Mouse (Mus musculus): ENCODE measurements around the gene Pced1b. TPM values are rescaled to one million over a fixed set of nuclear protein-coding genes. Genes with fewer than 3 reads are reported as not detected.

Gene Pced1b
- polyA plus RNA-seq, 1 experiment from 2014 or later = 2.6 TPM

GRCm38 (mm10) chr15:97397793-97398192 lies 150.9 kb downstream of the Pced1b start:
- Histone ChIP-seq H3K36me3 (ENCODE audit: poor library complexity, severe bottlenecking) (no peaks in the 10 kb centered on the region), H3K4me3 (no peak overlapping the region), H3K9ac (no peak overlapping the region), H3K9me3 (replicated peaks) (no peaks in the 10 kb centered on the region), H3K4me2 (no peak overlapping the region), H3K27ac (no peak overlapping the region), H3K4me1 (no peaks in the 10 kb centered on the region), H3K27me3 (no peaks in the 10 kb centered on the region)
- WGBS = 81% methylated on average over 2 of the region's 2 CpGs
- no peak for ATAC-seq

GRCm38 (mm10) chr15:97400866-97401265 lies 154.0 kb downstream of the Pced1b start:
- no peak overlapping the region for H3K9ac ChIP-seq
- 95% methylated on average over 6 of the region's 6 CpGs for WGBS
- H3K27ac ChIP-seq = no peak overlapping the region
- H3K27me3 ChIP-seq = no peaks in the 10 kb centered on the region
- no peak overlapping the region for H3K4me3 ChIP-seq
- no peaks in the 10 kb centered on the region for H3K36me3 ChIP-seq (ENCODE audit: poor library complexity, severe bottlenecking)
- no peaks in the 10 kb centered on the region for H3K9me3 ChIP-seq (replicated peaks)
- ATAC-seq = no peak
- no peaks in the 10 kb centered on the region for H3K4me1 ChIP-seq
- H3K4me2 ChIP-seq = no peak overlapping the region

- H3K4me2 ChIP-seq = no peak overlapping the region
- no peaks in the 10 kb centered on the region for H3K36me3 ChIP-seq (ENCODE audit: poor library complexity, severe bottlenecking)
- no peak for ATAC-seq
- H3K27ac ChIP-seq = no peak overlapping the region
- H3K27me3 ChIP-seq = no peaks in the 10 kb centered on the region
- no peak overlapping the region for H3K9ac ChIP-seq
- 86% methylated on average over 8 of the region's 8 CpGs for WGBS
- no peaks in the 10 kb centered on the region for H3K4me1 ChIP-seq
- no peaks in the 10 kb centered on the region for H3K9me3 ChIP-seq (replicated peaks)
- H3K4me3 ChIP-seq = no peak overlapping the region
Measured at GRCm38 (mm10) chr15:97404483-97404882, 157.6 kb downstream of the Pced1b start.

GRCm38 (mm10) chr15:97404998-97405397 lies 158.1 kb downstream of the Pced1b start:
- Histone ChIP-seq H3K9me3 (replicated peaks) (no peaks in the 10 kb centered on the region), H3K4me3 (no peak overlapping the region), H3K4me2 (no peak overlapping the region), H3K9ac (no peak overlapping the region), H3K36me3 (ENCODE audit: poor library complexity, severe bottlenecking) (no peaks in the 10 kb centered on the region), H3K27me3 (no peaks in the 10 kb centered on the region), H3K4me1 (no peaks in the 10 kb centered on the region), H3K27ac (no peak overlapping the region)
- WGBS = 92% methylated on average over 7 of the region's 7 CpGs
- no peak for ATAC-seq

- no peaks in the 10 kb centered on the region for H3K36me3 ChIP-seq (ENCODE audit: poor library complexity, severe bottlenecking)
- ATAC-seq = no peak
- 87% methylated on average over 6 of the region's 6 CpGs for WGBS
Measured at GRCm38 (mm10) chr15:97406105-97406504, 159.2 kb downstream of the Pced1b start.

GRCm38 (mm10) chr15:97407496-97408454 lies 160.9 kb downstream of the Pced1b start:
- ATAC-seq = no peak
- Histone ChIP-seq H3K4me3 (no peak overlapping the region), H3K9ac (no peak overlapping the region), H3K4me1 (no peaks in the 10 kb centered on the region), H3K27ac (no peak overlapping the region), H3K4me2 (no peak overlapping the region), H3K36me3 (ENCODE audit: poor library complexity, severe bottlenecking) (no peaks in the 10 kb centered on the region), H3K27me3 (no peaks in the 10 kb centered on the region), H3K9me3 (replicated peaks) (no peaks in the 10 kb centered on the region)
- WGBS = 74% methylated on average over 17 of the region's 17 CpGs

More at GRCm38 (mm10) chr15:97406105-97406504, 159.2 kb downstream of the Pced1b start:
- Histone ChIP-seq H3K4me3 (no peak overlapping the region), H3K4me2 (no peak overlapping the region), H3K27me3 (no peaks in the 10 kb centered on the region), H3K4me1 (no peaks in the 10 kb centered on the region), H3K9me3 (replicated peaks) (no peaks in the 10 kb centered on the region), H3K9ac (no peak overlapping the region), H3K27ac (no peak overlapping the region)

- Histone ChIP-seq H3K27ac (no peak overlapping the region), H3K9ac (no peak overlapping the region), H3K4me2 (no peak overlapping the region), H3K27me3 (no peaks in the 10 kb centered on the region), H3K36me3 (ENCODE audit: poor library complexity, severe bottlenecking) (no peaks in the 10 kb centered on the region), H3K4me1 (no peaks in the 10 kb centered on the region), H3K9me3 (replicated peaks) (peaks cover 5% of the 10 kb centered on the region; the same call in 1 of the 2 replicates), H3K4me3 (no peak overlapping the region)
- 93% methylated on average over 2 of the region's 2 CpGs for WGBS
- ATAC-seq = no peak
Measured at GRCm38 (mm10) chr15:97411136-97411535, 164.2 kb downstream of the Pced1b start.

- Histone ChIP-seq H3K27me3 (no peaks in the 10 kb centered on the region), H3K4me3 (no peak overlapping the region), H3K4me2 (no peak overlapping the region), H3K36me3 (ENCODE audit: poor library complexity, severe bottlenecking) (no peaks in the 10 kb centered on the region), H3K9me3 (replicated peaks) (peaks cover 5% of the 10 kb centered on the region; the same call in 1 of the 2 replicates), H3K27ac (no peak overlapping the region), H3K4me1 (no peaks in the 10 kb centered on the region), H3K9ac (no peak overlapping the region)
- 93% methylated on average over 6 of the region's 6 CpGs for WGBS
- ATAC-seq = no peak
Measured at GRCm38 (mm10) chr15:97411671-97412070, 164.8 kb downstream of the Pced1b start.

GRCm38 (mm10) chr15:97412308-97412707 lies 165.4 kb downstream of the Pced1b start:
- Histone ChIP-seq H3K27me3 (no peaks in the 10 kb centered on the region), H3K4me2 (no peak overlapping the region), H3K36me3 (ENCODE audit: poor library complexity, severe bottlenecking) (no peaks in the 10 kb centered on the region), H3K4me3 (no peak overlapping the region), H3K9me3 (replicated peaks) (peaks cover 5% of the 10 kb centered on the region; the same call in 1 of the 2 replicates), H3K27ac (no peak overlapping the region), H3K9ac (no peak overlapping the region), H3K4me1 (no peaks in the 10 kb centered on the region)
- WGBS = 93% methylated on average over 8 of the region's 8 CpGs
- no peak for ATAC-seq

- Histone ChIP-seq H3K27me3 (no peaks in the 10 kb centered on the region), H3K4me2 (no peak overlapping the region), H3K9me3 (replicated peaks) (peaks cover 5% of the 10 kb centered on the region; the same call in 1 of the 2 replicates), H3K9ac (no peak overlapping the region), H3K27ac (no peak overlapping the region), H3K4me1 (no peaks in the 10 kb centered on the region), H3K36me3 (ENCODE audit: poor library complexity, severe bottlenecking) (no peaks in the 10 kb centered on the region), H3K4me3 (no peak overlapping the region)
- no peak for ATAC-seq
- 93% methylated on average over 7 of the region's 7 CpGs for WGBS
Measured at GRCm38 (mm10) chr15:97412861-97413260, 166.0 kb downstream of the Pced1b start.

- no peak; the same call in 1 of the 2 replicates for ATAC-seq
- Histone ChIP-seq H3K27ac (no peak overlapping the region), H3K27me3 (no peaks in the 10 kb centered on the region), H3K9me3 (replicated peaks) (peaks cover 5% of the 10 kb centered on the region; the same call in 1 of the 2 replicates), H3K9ac (no peak overlapping the region), H3K36me3 (ENCODE audit: poor library complexity, severe bottlenecking) (no peaks in the 10 kb centered on the region), H3K4me1 (no peaks in the 10 kb centered on the region), H3K4me2 (no peak overlapping the region), H3K4me3 (no peak overlapping the region)
- 77% methylated on average over 12 of the region's 12 CpGs for WGBS
Measured at GRCm38 (mm10) chr15:97414718-97415413, 168.0 kb downstream of the Pced1b start.

- H3K9me3 ChIP-seq (replicated peaks) = peaks cover 5% of the 10 kb centered on the region; the same call in 1 of the 2 replicates
- H3K4me3 ChIP-seq = no peak overlapping the region
- ATAC-seq = no peak
- no peak overlapping the region for H3K27ac ChIP-seq
- WGBS = 86% methylated on average over 2 of the region's 2 CpGs
- no peaks in the 10 kb centered on the region for H3K36me3 ChIP-seq (ENCODE audit: poor library complexity, severe bottlenecking)
- no peak overlapping the region for H3K4me2 ChIP-seq
- H3K4me1 ChIP-seq = no peaks in the 10 kb centered on the region
- H3K27me3 ChIP-seq = no peaks in the 10 kb centered on the region
- no peak overlapping the region for H3K9ac ChIP-seq
Measured at GRCm38 (mm10) chr15:97415426-97415946, 168.6 kb downstream of the Pced1b start.

All from forebrain, embryonic 13.5 days (tissue).